Mouse (Mus musculus): Measurements from ENCODE around the gene Grap2.
"Not testable (repeated sequence)": the region's sequence is repeated elsewhere in the genome, so short reads cannot be mapped to it uniquely, and the experiment has no call there.

The Grap2 gene

GRCm38 (mm10) chr15:80566696-80567095 lies 5.7 kb upstream of the Grap2 start:
- no peak for DNase-seq (ENCODE audit: low spot score in 2 of 2)

- no peak for DNase-seq (ENCODE audit: low spot score in 2 of 2)
Observed at GRCm38 (mm10) chr15:80567139-80567538, 5.3 kb upstream of the Grap2 start.

- DNase-seq (ENCODE audit: low spot score in 2 of 2) = no peak
Observed at GRCm38 (mm10) chr15:80567731-80568130, 4.7 kb upstream of the Grap2 start.

- DNase-seq (ENCODE audit: low spot score in 2 of 2) = no peak
Observed at GRCm38 (mm10) chr15:80569205-80569604, 3.2 kb upstream of the Grap2 start.

- no peak for DNase-seq (ENCODE audit: low spot score in 2 of 2)
Observed at GRCm38 (mm10) chr15:80570226-80570625, 2.2 kb upstream of the Grap2 start.

GRCm38 (mm10) chr15:80571611-80572010 lies 783 bp upstream of the Grap2 start:
- DNase-seq (ENCODE audit: low spot score in 2 of 2) = peak in 1 of 2 experiments; percentile 24

GRCm38 (mm10) chr15:80572811-80573520 lies 572 bp downstream of the Grap2 start:
- no peak for DNase-seq (ENCODE audit: low spot score in 2 of 2)

GRCm38 (mm10) chr15:80574211-80575040 lies 2.0 kb downstream of the Grap2 start:
- no peak for DNase-seq (ENCODE audit: low spot score in 2 of 2)

- no peak for DNase-seq (ENCODE audit: low spot score in 2 of 2)
Observed at GRCm38 (mm10) chr15:80575817-80576370, 3.5 kb downstream of the Grap2 start.

GRCm38 (mm10) chr15:80576415-80576994 lies 4.1 kb downstream of the Grap2 start:
- DNase-seq (ENCODE audit: low spot score in 2 of 2) = no peak

GRCm38 (mm10) chr15:80577166-80577960 lies 5.0 kb downstream of the Grap2 start:
- DNase-seq (ENCODE audit: low spot score in 2 of 2) = no peak

- DNase-seq (ENCODE audit: low spot score in 2 of 2) = no peak
Observed at GRCm38 (mm10) chr15:80579121-80579520, 6.7 kb downstream of the Grap2 start.

- not testable (repeated sequence) for DNase-seq (ENCODE audit: low spot score in 2 of 2)
Observed at GRCm38 (mm10) chr15:80580585-80580984, 8.2 kb downstream of the Grap2 start.

GRCm38 (mm10) chr15:80582581-80583495 lies 10.4 kb downstream of the Grap2 start:
- DNase-seq (ENCODE audit: low spot score in 2 of 2) = peak; percentile 73 to 84

- DNase-seq (ENCODE audit: low spot score in 2 of 2) = no peak
Observed at GRCm38 (mm10) chr15:80586296-80586695, 13.9 kb downstream of the Grap2 start.

GRCm38 (mm10) chr15:80590641-80591040 lies 18.2 kb downstream of the Grap2 start:
- peak in 1 of 2 experiments; percentile 44 for DNase-seq (ENCODE audit: low spot score in 2 of 2)

- DNase-seq (ENCODE audit: low spot score in 2 of 2) = peak in 1 of 2 experiments; percentile 50
Observed at GRCm38 (mm10) chr15:80592737-80593136, 20.3 kb downstream of the Grap2 start.

GRCm38 (mm10) chr15:80593877-80594276 lies 21.5 kb downstream of the Grap2 start:
- DNase-seq (ENCODE audit: low spot score in 2 of 2) = no peak

GRCm38 (mm10) chr15:80598750-80599149 lies 26.4 kb downstream of the Grap2 start:
- no peak for DNase-seq (ENCODE audit: low spot score in 2 of 2)

- DNase-seq (ENCODE audit: low spot score in 2 of 2) = peak; percentile 64 to 67
Observed at GRCm38 (mm10) chr15:80599213-80599750, 26.9 kb downstream of the Grap2 start.

All from natural killer cell, adult 2 months (primary cell).